Mouse (Mus musculus): ENCODE data around the gene Stx5a.

- TF ChIP-seq CTCF (IDR thresholded peaks at IDR 0.05; ENCODE audit: low read depth, low read length), result no peak
- no peak for TF ChIP-seq TAL1 (conservative IDR thresholded peaks at IDR 0.05; ENCODE audit: low read depth, low read length)
- TF ChIP-seq GATA1 (IDR thresholded peaks at IDR 0.05; ENCODE audit: borderline replicate concordance, low read length), result no peak
- TF ChIP-seq GATA2 (IDR thresholded peaks at IDR 0.05; ENCODE audit: borderline replicate concordance, low read depth, low read length), result no peak
- peak; percentile 79; the same call in 1 of the 2 replicates for TF ChIP-seq POLR2AphosphoS5 (IDR thresholded peaks at IDR 0.05; ENCODE audit: insufficient replicate concordance, low read depth, low read length)
These were observed 13.6 kb upstream of the Stx5a start for GRCm38 (mm10) chr19:8727495-8728114.
